Mouse (Mus musculus): ENCODE measurements around the gene Tprn.
"Not testable (repeated sequence)": the region's sequence is repeated elsewhere in the genome, so short reads cannot be mapped to it uniquely, and the experiment has no call there.

The Tprn gene

GRCm38 (mm10) chr2:25237522-25237921 lies 24.9 kb upstream of the Tprn start:
- DNase-seq = peak in 1 of 2 experiments; percentile 35

GRCm38 (mm10) chr2:25238106-25238505 lies 24.3 kb upstream of the Tprn start:
- DNase-seq = peak in 1 of 2 experiments; percentile 4

GRCm38 (mm10) chr2:25239766-25240165 lies 22.7 kb upstream of the Tprn start:
- DNase-seq = peak in 1 of 2 experiments; percentile 3

- DNase-seq = peak in 1 of 2 experiments; percentile 2
Observed at GRCm38 (mm10) chr2:25240310-25240709, 22.1 kb upstream of the Tprn start.

GRCm38 (mm10) chr2:25240723-25241437 lies 21.5 kb upstream of the Tprn start:
- peak; percentile 84 to 89 for DNase-seq

- DNase-seq = peak in 1 of 2 experiments; percentile 9
Observed at GRCm38 (mm10) chr2:25241438-25241775, 21.0 kb upstream of the Tprn start.

GRCm38 (mm10) chr2:25242101-25242506 lies 20.3 kb upstream of the Tprn start, which contains the start of the genes Rnf208 and Cysrt1:
Rnf208 (plus strand) TSS chr2:25242255.
Cysrt1 (minus strand) TSS chr2:25242452.
- DNase-seq = peak; percentile 39 to 54

- no peak for DNase-seq
Observed at GRCm38 (mm10) chr2:25243342-25243741, 19.1 kb upstream of the Tprn start.

- DNase-seq = no peak
Observed at GRCm38 (mm10) chr2:25244144-25244543, 18.3 kb upstream of the Tprn start.

- no peak for DNase-seq
Observed at GRCm38 (mm10) chr2:25246183-25247072, 16.0 kb upstream of the Tprn start, which contains the start of gene AL732309.1. AL732309.1 (minus strand) TSS chr2:25246863.

- DNase-seq = peak; percentile 40 to 50
Observed at GRCm38 (mm10) chr2:25252331-25252730, 10.1 kb upstream of the Tprn start.

- DNase-seq = peak; percentile 94
Observed at GRCm38 (mm10) chr2:25255284-25255779, 7.1 kb upstream of the Tprn start, which contains the start of gene Tmem203. Tmem203 (plus strand) TSS chr2:25255439.

GRCm38 (mm10) chr2:25256443-25257109 lies 5.8 kb upstream of the Tprn start:
- DNase-seq = peak; percentile 72 to 79

- DNase-seq = not testable (repeated sequence)
Observed at GRCm38 (mm10) chr2:25257250-25257649, 5.2 kb upstream of the Tprn start.

GRCm38 (mm10) chr2:25258887-25259286 lies 3.5 kb upstream of the Tprn start:
- peak in 1 of 2 experiments; percentile 24 for DNase-seq

- no peak for DNase-seq
Observed at GRCm38 (mm10) chr2:25261870-25262269, 548 bp upstream of the Tprn start.

GRCm38 (mm10) chr2:25262795-25263622 lies 591 bp downstream of the Tprn start:
- DNase-seq = peak; percentile 55 to 71

GRCm38 (mm10) chr2:25263623-25264285 lies 1.3 kb downstream of the Tprn start:
- peak in 1 of 2 experiments; percentile 4 for DNase-seq

GRCm38 (mm10) chr2:25264286-25264660 lies 1.9 kb downstream of the Tprn start:
- DNase-seq = no peak

- DNase-seq = peak in 1 of 2 experiments; percentile 46
Observed at GRCm38 (mm10) chr2:25264851-25265250, 2.4 kb downstream of the Tprn start.
